Mouse (Mus musculus) ES-Bruce4 (cell line): ENCODE measurements around the gene Kcnab2.

Experiments
- CTCF ChIP-seq: IDR thresholded peaks from one replicate; pipeline ENCODE4 v1.8.1; 2011; ENCODE audit warnings: low read depth, low read length
- POLR2A ChIP-seq: IDR thresholded peaks from one replicate; pipeline ENCODE4 v1.8.1; 2011; ENCODE audit warnings: low read length; ENCODE audit not compliant: insufficient read depth

- no peak for TF ChIP-seq POLR2A
- no peak for TF ChIP-seq CTCF
Measured at GRCm38 (mm10) chr4:152351422-152352305, 126.0 kb downstream of the Kcnab2 start.
